Mouse (Mus musculus): ENCODE data around the gene Ace. TPM values are rescaled to one million over a fixed set of nuclear protein-coding genes. Genes with fewer than 3 reads are reported as not detected.

Ace gene
- polyA plus RNA-seq (2012; ENCODE audit: insufficient read depth, insufficient read length, missing spikeins): 0.27 and 0.88 TPM in 2 replicates

- Histone ChIP-seq H3K27ac (ENCODE audit: insufficient read depth, low read depth, low read length) (no peak within 1 kb of the TSS), H3K4me3 (ENCODE audit: insufficient read depth, low read length) (peak within 1 kb of the TSS; percentile 60), H3K4me1 (ENCODE audit: control insufficient read depth, insufficient read depth, low read length) (no peaks in the 10 kb centered on the region)
- no peak for TF ChIP-seq POLR2A (IDR thresholded peaks at IDR 0.05; ENCODE audit: borderline replicate concordance, low read depth, low read length)
- no peak for TF ChIP-seq CTCF (IDR thresholded peaks at IDR 0.05; ENCODE audit: low read depth, low read length)
These were observed at the start of gene Ace for GRCm38 (mm10) chr11:105967741-105968574. Gene Ace, plus strand, starts transcription at chr11:105967945.

GRCm38 (mm10) chr11:105920098-105920785 lies 47.5 kb upstream of the Ace start:
- no peak overlapping the region for H3K4me3 ChIP-seq (ENCODE audit: insufficient read depth, low read length)
- TF ChIP-seq CTCF (IDR thresholded peaks at IDR 0.05; ENCODE audit: low read depth, low read length) (no peak), POLR2A (IDR thresholded peaks at IDR 0.05; ENCODE audit: borderline replicate concordance, low read depth, low read length) (no peak)
- no peak overlapping the region for H3K27ac ChIP-seq (ENCODE audit: insufficient read depth, low read depth, low read length)
- peaks cover 12% of the 10 kb centered on the region for H3K4me1 ChIP-seq (ENCODE audit: control insufficient read depth, insufficient read depth, low read length)

GRCm38 (mm10) chr11:105920836-105921235 lies 46.9 kb upstream of the Ace start:
- Histone ChIP-seq H3K4me1 (ENCODE audit: control insufficient read depth, insufficient read depth, low read length) (peaks cover 12% of the 10 kb centered on the region), H3K4me3 (ENCODE audit: insufficient read depth, low read length) (no peak overlapping the region), H3K27ac (ENCODE audit: insufficient read depth, low read depth, low read length) (no peak overlapping the region)
- TF ChIP-seq POLR2A (IDR thresholded peaks at IDR 0.05; ENCODE audit: borderline replicate concordance, low read depth, low read length): no peak
- TF ChIP-seq CTCF (IDR thresholded peaks at IDR 0.05; ENCODE audit: low read depth, low read length): no peak

- Histone ChIP-seq H3K4me1 (ENCODE audit: control insufficient read depth, insufficient read depth, low read length) (peaks cover 10% of the 10 kb centered on the region), H3K4me3 (ENCODE audit: insufficient read depth, low read length) (no peak overlapping the region), H3K27ac (ENCODE audit: insufficient read depth, low read depth, low read length) (no peak overlapping the region)
- TF ChIP-seq POLR2A (IDR thresholded peaks at IDR 0.05; ENCODE audit: borderline replicate concordance, low read depth, low read length): no peak
- TF ChIP-seq CTCF (IDR thresholded peaks at IDR 0.05; ENCODE audit: low read depth, low read length): no peak
These were observed 46.5 kb upstream of the Ace start for GRCm38 (mm10) chr11:105921275-105921674.

- Histone ChIP-seq H3K27ac (ENCODE audit: insufficient read depth, low read depth, low read length) (no peak overlapping the region), H3K4me3 (ENCODE audit: insufficient read depth, low read length) (no peak overlapping the region), H3K4me1 (ENCODE audit: control insufficient read depth, insufficient read depth, low read length) (peaks cover 5% of the 10 kb centered on the region)
- TF ChIP-seq CTCF (IDR thresholded peaks at IDR 0.05; ENCODE audit: low read depth, low read length): no peak
- TF ChIP-seq POLR2A (IDR thresholded peaks at IDR 0.05; ENCODE audit: borderline replicate concordance, low read depth, low read length): no peak
These were observed 44.7 kb upstream of the Ace start for GRCm38 (mm10) chr11:105922769-105923663.

GRCm38 (mm10) chr11:105927065-105928030 lies 40.4 kb upstream of the Ace start:
- TF ChIP-seq CTCF (IDR thresholded peaks at IDR 0.05; ENCODE audit: low read depth, low read length): peak; percentile 76
- no peak for TF ChIP-seq POLR2A (IDR thresholded peaks at IDR 0.05; ENCODE audit: borderline replicate concordance, low read depth, low read length)
- no peak overlapping the region for H3K27ac ChIP-seq (ENCODE audit: insufficient read depth, low read depth, low read length)

GRCm38 (mm10) chr11:105928171-105928570 lies 39.6 kb upstream of the Ace start:
- Histone ChIP-seq H3K4me3 (ENCODE audit: insufficient read depth, low read length) (no peak overlapping the region), H3K4me1 (ENCODE audit: control insufficient read depth, insufficient read depth, low read length) (no peaks in the 10 kb centered on the region), H3K27ac (ENCODE audit: insufficient read depth, low read depth, low read length) (no peak overlapping the region)
- TF ChIP-seq CTCF (IDR thresholded peaks at IDR 0.05; ENCODE audit: low read depth, low read length) (no peak), POLR2A (IDR thresholded peaks at IDR 0.05; ENCODE audit: borderline replicate concordance, low read depth, low read length) (no peak)

More at GRCm38 (mm10) chr11:105927065-105928030, 40.4 kb upstream of the Ace start:
- no peak overlapping the region for H3K4me3 ChIP-seq (ENCODE audit: insufficient read depth, low read length)
- no peaks in the 10 kb centered on the region for H3K4me1 ChIP-seq (ENCODE audit: control insufficient read depth, insufficient read depth, low read length)

GRCm38 (mm10) chr11:105931380-105931779 lies 36.4 kb upstream of the Ace start:
- TF ChIP-seq POLR2A (IDR thresholded peaks at IDR 0.05; ENCODE audit: borderline replicate concordance, low read depth, low read length): no peak
- Histone ChIP-seq H3K27ac (ENCODE audit: insufficient read depth, low read depth, low read length) (no peak overlapping the region), H3K4me3 (ENCODE audit: insufficient read depth, low read length) (no peak overlapping the region), H3K4me1 (ENCODE audit: control insufficient read depth, insufficient read depth, low read length) (no peaks in the 10 kb centered on the region)

Data from bone marrow macrophage, adult 2 months (primary cell).